Comparison of ENCODE assay signal across 14 mouse cellular contexts in the genomic region with DNA sequence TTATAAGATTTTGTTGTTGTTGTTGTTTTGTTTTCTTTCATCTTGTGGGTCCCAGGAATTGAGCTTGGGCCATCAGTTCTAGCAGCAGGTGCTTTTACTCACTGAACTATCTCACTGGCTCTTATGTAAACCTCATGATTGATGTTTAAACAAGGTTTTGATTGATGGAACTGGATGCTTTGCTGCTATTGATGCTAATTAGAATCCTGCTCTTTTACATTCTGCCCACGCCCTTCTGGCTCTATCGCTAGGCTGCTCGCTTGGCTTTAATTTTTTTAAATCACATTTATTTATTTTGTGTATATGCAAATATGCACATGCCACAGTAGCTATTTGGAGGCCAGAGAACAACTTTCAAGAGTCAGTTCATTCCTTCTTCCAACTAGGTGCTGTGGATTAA. TPM values are rescaled to one million over a fixed set of nuclear protein-coding genes. Genes with fewer than 3 reads are reported as not detected.
"Had no signal": no experiment of that assay in that cellular context is flagged by ENCODE, and none has a peak within 500 bp of the region (broad histone marks: within the 10 kb centered on the region; RNA-seq: fewer than 3 reads in every experiment).

No protein-coding gene starts in this region.

- DNase-seq: kidney, adult 8-10 months; kidney, postnatal 25 days; lung, embryonic 14.5 days; lung, postnatal 10 days; lung, postnatal 4 days; midbrain, embryonic 14.5 days; right cerebral cortex, postnatal 4 days; spleen, adult 18-20 months; thymus, postnatal 4 days had no signal

- ATAC-seq: inflammation-experienced regulatory T-cells, adult 6 months; intestine, postnatal 0 days; liver, embryonic 12.5 days had no signal

RNA-seq across cellular contexts. Expression of a gene that starts 20.2 kb away (rescaled TPM):
- total RNA-seq: neutrophil, adult 5-6 weeks had no signal

RNA-seq across cellular contexts. Expression of a gene that starts 39.8 kb away (rescaled TPM):
- total RNA-seq: megakaryocyte, adult 5-6 weeks; neutrophil, adult 5-6 weeks had no signal
